Mouse (Mus musculus) midbrain, embryonic 15.5 days (tissue): Measurements from ENCODE around the gene Hnrnpul1. TPM values are rescaled to one million over a fixed set of nuclear protein-coding genes. Genes with fewer than 3 reads are reported as not detected.

Experiments used
- ATAC-seq: fragments of 200-750 bp; cut with Nextera tagmentation; replicated peaks from 2 replicates; pipeline ENCODE4 v1.8.0; 2017; ENCODE audit warnings: moderate TSS enrichment
- H3K27ac ChIP-seq: fragments of 300-500 bp; sonication (generic); 2 replicates; pipeline ENCODE4 v1.5.1; 2015; ENCODE audit warnings: mild to moderate bottlenecking, inconsistent platforms
- H3K27me3 ChIP-seq: fragments of 300-500 bp; sonication (generic); replicated peaks from 2 replicates; pipeline ENCODE4 v1.6.1; 2015; ENCODE audit warnings: inconsistent platforms
- H3K36me3 ChIP-seq: fragments of 300-500 bp; sonication (generic); replicated peaks from 2 replicates; pipeline ENCODE4 v1.6.1; 2015; ENCODE audit warnings: inconsistent platforms
- H3K4me1 ChIP-seq: fragments of 300-500 bp; sonication (generic); 2 replicates; pipeline ENCODE4 v1.6.1; 2015; ENCODE audit warnings: inconsistent platforms
- H3K4me2 ChIP-seq: fragments of 300-500 bp; sonication (generic); 2 replicates; pipeline ENCODE4 v1.6.1; 2015; ENCODE audit warnings: inconsistent platforms, mild to moderate bottlenecking, moderate library complexity
- H3K4me3 ChIP-seq: fragments of 300-500 bp; sonication (generic); 2 replicates; pipeline ENCODE4 v1.5.1; 2015; ENCODE audit warnings: mild to moderate bottlenecking, inconsistent platforms
- H3K9ac ChIP-seq: fragments of 300-500 bp; sonication (generic); 2 replicates; pipeline ENCODE4 v1.6.1; 2015; ENCODE audit warnings: mild to moderate bottlenecking, inconsistent platforms
- H3K9me3 ChIP-seq: fragments of 300-500 bp; sonication (generic); 2 replicates; pipeline ENCODE4 v1.6.1; 2016; ENCODE audit warnings: inconsistent platforms
- WGBS: fragments of 180-500 bp; shearing (Covaris S2); methylation state at CpG from one replicate; pipeline ENCODE4 v1.1.7; 2015; ENCODE audit warnings: mixed read lengths; 5-methylcytosine and 5-hydroxymethylcytosine counted together
- polyA plus RNA-seq: library from polyadenylated mRNA; unstranded; fragments of >200 nt; fragmentation: Nextera tagmentation; extraction: Ambion mirVana; gene quantifications from 2 replicates; pipeline ENCODE4 v1.2.1, GENCODE M21; 2015

Gene Hnrnpul1
- polyA plus RNA-seq, 1 experiment from 2014 or later = 44.4 TPM

DNA sequence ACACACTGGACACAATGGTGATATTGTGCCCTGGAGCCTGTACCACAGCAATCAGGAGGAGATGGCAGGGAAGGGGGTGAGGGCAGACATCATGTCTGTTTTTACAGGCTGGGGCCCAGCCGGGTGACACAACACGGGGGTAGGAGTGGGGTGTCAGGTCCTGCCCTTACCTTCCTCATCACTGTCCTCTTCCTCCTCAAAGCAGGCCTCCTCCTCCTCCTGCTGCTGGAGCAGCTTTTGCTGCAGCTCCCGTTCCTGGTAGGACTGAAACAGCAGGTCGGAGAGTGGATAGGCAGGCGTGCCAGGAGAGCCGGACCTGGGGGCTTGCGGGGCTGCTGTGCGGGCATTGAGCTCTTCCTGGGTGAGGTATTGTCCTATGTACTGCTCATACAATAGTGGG is 40.0 kb downstream of the Hnrnpul1 start:
- Histone ChIP-seq H3K4me3 (no peak overlapping the region), H3K4me2 (no peak overlapping the region), H3K27ac (no peak overlapping the region), H3K27me3 (no peaks in the 10 kb centered on the region), H3K4me1 (peaks cover 36% of the 10 kb centered on the region), H3K36me3 (peaks cover 30% of the 10 kb centered on the region), H3K9ac (no peak overlapping the region), H3K9me3 (no peaks in the 10 kb centered on the region)
- 96% methylated on average over 8 of the region's 8 CpGs for WGBS
- no peak for ATAC-seq

DNA sequence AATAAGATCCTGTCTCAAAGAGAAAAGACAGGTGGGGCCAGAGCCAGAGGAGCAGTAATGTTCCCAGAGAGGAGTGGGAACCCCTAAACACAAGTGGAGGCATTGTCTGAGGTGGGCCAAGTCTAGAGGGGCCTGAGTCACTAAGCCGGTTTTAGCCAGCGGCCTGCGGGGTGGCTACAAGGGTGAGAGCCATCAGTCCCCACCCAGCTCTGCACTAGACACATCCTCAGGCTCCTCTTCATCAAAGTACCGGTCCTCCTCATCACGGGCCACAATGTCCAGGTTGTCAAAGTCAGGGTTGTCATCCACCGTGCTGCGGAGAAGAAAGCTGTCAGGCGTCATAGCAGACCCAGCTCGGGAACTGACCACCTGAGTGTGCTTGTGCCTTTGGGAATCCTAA is 41.8 kb downstream of the Hnrnpul1 start:
- Histone ChIP-seq H3K4me1 (peaks cover 25% of the 10 kb centered on the region), H3K9me3 (no peaks in the 10 kb centered on the region), H3K27ac (no peak overlapping the region), H3K4me2 (no peak overlapping the region), H3K4me3 (no peak overlapping the region), H3K9ac (no peak overlapping the region), H3K27me3 (no peaks in the 10 kb centered on the region), H3K36me3 (peaks cover 30% of the 10 kb centered on the region)
- no peak for ATAC-seq
- 96% methylated on average over 9 of the region's 9 CpGs for WGBS

DNA sequence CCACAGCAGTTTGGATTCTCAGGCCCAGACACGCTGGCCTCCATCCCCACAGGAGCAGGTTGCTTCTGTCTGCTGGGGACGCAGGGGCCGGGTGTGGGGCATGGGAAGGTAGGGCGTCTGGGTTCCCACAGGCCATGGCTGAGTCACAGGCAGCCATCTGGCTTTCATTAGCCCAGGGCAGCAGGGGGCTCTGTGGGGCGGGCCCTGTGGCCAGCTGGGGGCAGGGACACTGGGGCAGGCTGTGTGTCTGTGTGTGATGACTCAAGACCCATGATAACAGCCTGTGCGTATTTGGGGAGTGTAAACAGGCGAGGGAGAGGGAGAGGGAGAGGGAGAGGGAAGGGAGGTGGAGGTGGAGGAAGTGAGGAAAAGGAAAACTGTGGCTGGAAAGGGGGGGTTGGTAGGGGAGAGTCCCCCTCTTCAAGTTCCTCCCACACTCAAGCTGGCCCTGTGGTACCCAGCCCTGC is 42.8 kb downstream of the Hnrnpul1 start:
- Histone ChIP-seq H3K4me1 (peaks cover 17% of the 10 kb centered on the region), H3K9me3 (no peaks in the 10 kb centered on the region), H3K27me3 (no peaks in the 10 kb centered on the region), H3K4me2 (no peak overlapping the region), H3K9ac (no peak overlapping the region), H3K4me3 (no peak overlapping the region), H3K36me3 (peaks cover 30% of the 10 kb centered on the region), H3K27ac (no peak overlapping the region)
- WGBS = 32% methylated on average over 7 of the region's 7 CpGs
- ATAC-seq = 0 out of 2 replicates have a peak, but pooled peaks have one; percentile 15

DNA sequence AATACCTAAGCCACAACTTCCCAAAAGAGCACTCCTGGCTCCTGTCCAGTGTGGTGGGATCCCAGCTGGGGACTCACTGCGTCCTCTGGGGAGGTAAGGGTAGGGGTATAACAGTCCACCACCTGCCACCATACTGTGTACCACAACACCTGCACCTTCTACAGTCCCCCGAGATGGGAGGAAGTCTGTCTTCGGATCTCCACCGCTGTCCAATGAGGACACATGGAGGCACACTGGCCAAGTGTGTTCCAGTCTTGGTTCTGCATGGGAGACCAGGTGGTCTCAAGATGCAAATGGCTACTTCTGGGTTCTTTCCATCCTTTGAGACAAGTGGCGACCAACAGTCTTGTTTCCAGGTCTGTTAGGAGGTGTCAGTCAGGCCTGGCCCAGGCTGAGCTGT is 43.4 kb downstream of the Hnrnpul1 start:
- no peak overlapping the region for H3K9ac ChIP-seq
- H3K4me1 ChIP-seq = peaks cover 17% of the 10 kb centered on the region
- H3K27me3 ChIP-seq = no peaks in the 10 kb centered on the region
- H3K9me3 ChIP-seq = no peaks in the 10 kb centered on the region
- no peak for ATAC-seq
- WGBS = 60% methylated on average over 5 of the region's 5 CpGs
- peaks cover 29% of the 10 kb centered on the region for H3K36me3 ChIP-seq
- H3K27ac ChIP-seq = no peak overlapping the region
- no peak overlapping the region for H3K4me3 ChIP-seq
- H3K4me2 ChIP-seq = no peak overlapping the region

DNA sequence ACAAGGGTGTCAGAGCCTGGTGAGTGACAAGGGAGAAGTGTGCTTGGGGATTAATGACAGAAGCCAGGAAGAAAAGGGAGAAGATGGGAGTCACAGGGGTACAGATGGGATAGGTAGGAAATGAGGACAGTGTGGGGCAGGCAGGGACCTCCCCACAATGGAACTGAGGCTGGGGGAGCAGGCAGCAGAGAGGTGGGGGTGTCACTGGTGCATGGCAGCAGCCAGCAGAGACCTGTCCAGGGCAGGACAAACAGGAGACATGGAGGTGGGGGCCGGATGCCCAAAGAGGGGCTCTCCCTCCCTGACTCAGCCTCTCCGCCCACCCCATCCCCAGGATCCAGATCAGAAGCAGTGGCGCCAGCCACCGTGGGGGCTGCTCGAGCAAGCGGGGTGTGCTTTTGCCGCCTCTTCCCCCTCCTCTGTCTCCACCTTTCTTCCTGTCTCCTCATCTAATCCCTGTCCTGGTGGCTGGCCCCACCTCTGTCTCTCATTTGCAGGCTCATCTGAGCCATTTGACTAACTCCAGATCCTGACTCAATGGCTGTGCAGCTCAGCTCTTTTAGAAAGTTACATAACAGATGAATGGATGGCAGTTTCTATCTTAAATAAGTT is 43.9 kb downstream of the Hnrnpul1 start:
- H3K4me2 ChIP-seq = peak overlapping the region; percentile 8; the same call in 1 of the 2 replicates
- H3K9ac ChIP-seq = peak overlapping the region; percentile 34; the same call in 1 of the 2 replicates
- 7% methylated on average over 6 of the region's 7 CpGs for WGBS
- H3K9me3 ChIP-seq = no peaks in the 10 kb centered on the region
- no peaks in the 10 kb centered on the region for H3K27me3 ChIP-seq
- peaks cover 17% of the 10 kb centered on the region for H3K4me1 ChIP-seq
- peak; percentile 28; the same call in 1 of the 2 replicates for ATAC-seq
- H3K4me3 ChIP-seq = no peak overlapping the region
- H3K27ac ChIP-seq = no peak overlapping the region
- H3K36me3 ChIP-seq = peaks cover 24% of the 10 kb centered on the region

DNA sequence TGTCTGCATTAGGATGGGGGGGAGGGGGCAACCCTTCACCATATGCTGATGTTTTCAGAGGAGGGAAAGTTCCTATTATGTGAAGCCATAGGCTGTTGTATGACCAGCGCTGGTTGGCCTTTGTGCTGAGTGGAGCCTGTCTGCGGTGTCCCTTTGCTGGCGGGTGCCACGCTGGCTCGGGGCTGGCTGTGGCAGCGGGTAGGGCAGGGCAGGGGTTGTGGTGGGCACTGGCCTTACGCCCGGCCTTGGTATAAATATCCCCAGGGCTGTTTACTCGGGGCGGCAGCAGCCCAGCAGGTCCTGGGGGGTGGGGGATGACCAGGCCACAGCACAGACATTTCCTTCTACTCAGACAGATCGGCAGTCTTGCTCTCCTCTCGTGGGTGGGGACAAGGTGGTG is 44.6 kb downstream of the Hnrnpul1 start:
- Histone ChIP-seq H3K27me3 (no peaks in the 10 kb centered on the region), H3K9me3 (no peaks in the 10 kb centered on the region), H3K9ac (peak overlapping the region; percentile 34), H3K36me3 (peaks cover 17% of the 10 kb centered on the region), H3K4me3 (no peak overlapping the region), H3K4me1 (peaks cover 20% of the 10 kb centered on the region), H3K27ac (no peak overlapping the region), H3K4me2 (no peak overlapping the region)
- 17% methylated on average over 12 of the region's 12 CpGs for WGBS
- ATAC-seq = peak; percentile 7; the same call in 1 of the 2 replicates

DNA sequence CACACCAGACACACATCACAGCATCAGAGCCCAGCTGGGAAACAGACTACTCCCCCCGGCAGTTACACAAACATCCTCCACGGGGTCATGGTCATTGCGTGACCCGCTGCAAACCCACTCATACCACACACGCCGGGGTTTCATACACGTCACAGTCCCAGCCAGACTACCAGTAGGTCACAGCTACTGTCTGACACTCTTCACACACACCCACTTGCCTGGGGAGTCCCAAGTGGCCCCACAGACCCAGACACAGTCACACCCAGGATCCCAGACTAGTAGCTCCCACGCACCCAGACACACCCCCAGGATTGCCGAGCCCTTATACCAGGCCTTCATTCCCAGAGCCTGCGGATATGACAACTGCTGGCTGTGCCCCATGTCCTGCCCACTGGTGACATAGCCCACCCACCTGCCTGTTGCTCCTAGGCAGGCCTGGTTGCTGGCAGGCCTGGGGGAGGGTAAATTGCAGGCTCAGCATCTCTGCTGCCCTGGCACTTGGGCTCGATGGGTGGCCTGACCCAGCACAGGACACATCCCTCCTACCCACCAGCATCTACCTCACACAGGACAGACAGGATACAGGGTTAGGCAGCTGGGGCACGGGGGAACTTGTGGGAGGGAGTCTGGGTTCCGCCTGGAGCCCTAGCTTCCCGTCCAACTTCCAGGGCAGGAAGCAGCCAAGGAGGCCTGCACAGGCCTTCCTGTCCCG is 46.8 kb downstream of the Hnrnpul1 start:
- H3K4me2 ChIP-seq = no peak overlapping the region
- no peak for ATAC-seq
- no peak overlapping the region for H3K4me3 ChIP-seq
- peaks cover 10% of the 10 kb centered on the region; the same call in 1 of the 2 replicates for H3K27me3 ChIP-seq
- no peaks in the 10 kb centered on the region for H3K9me3 ChIP-seq
- no peaks in the 10 kb centered on the region for H3K36me3 ChIP-seq
- H3K4me1 ChIP-seq = peaks cover 31% of the 10 kb centered on the region
- WGBS = 73% methylated on average over 15 of the region's 15 CpGs
- no peak overlapping the region for H3K9ac ChIP-seq
- H3K27ac ChIP-seq = peak overlapping the region; percentile 38; the same call in 1 of the 2 replicates

DNA sequence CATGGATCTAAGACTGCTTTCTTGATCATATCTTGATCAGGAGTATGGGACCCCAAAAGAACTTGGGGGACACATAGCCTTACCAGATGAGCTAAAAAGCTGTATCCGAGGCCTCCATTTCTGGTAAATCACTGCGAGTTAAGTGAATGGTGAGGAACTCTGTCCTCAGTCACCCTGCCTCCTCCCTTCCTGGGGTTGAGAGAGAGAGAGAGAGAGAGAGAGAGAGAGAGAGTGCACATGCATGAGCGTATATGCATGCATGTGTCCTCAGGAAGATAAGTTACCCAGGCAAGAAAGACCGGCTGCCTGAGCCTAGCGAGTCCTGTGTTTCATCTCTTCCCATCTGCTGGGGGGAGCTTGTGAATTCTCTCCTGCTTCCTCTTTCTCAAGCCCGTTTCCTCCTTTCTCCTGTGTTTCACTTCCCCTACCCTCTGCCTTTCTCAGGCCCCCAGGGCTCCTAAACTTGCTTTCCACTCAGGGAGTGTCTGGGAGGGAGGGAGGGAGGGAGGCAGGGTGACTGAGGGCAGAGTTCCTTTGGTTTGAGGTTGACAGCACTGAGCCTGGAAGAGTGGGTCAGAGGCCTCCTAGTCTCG is 47.9 kb downstream of the Hnrnpul1 start:
- Histone ChIP-seq H3K4me1 (peaks cover 31% of the 10 kb centered on the region), H3K4me2 (no peak overlapping the region), H3K4me3 (no peak overlapping the region), H3K27ac (no peak overlapping the region), H3K27me3 (peaks cover 10% of the 10 kb centered on the region; the same call in 1 of the 2 replicates), H3K9me3 (no peaks in the 10 kb centered on the region), H3K36me3 (no peaks in the 10 kb centered on the region), H3K9ac (no peak overlapping the region)
- 71% methylated on average over 7 of the region's 7 CpGs for WGBS
- ATAC-seq = no peak

DNA sequence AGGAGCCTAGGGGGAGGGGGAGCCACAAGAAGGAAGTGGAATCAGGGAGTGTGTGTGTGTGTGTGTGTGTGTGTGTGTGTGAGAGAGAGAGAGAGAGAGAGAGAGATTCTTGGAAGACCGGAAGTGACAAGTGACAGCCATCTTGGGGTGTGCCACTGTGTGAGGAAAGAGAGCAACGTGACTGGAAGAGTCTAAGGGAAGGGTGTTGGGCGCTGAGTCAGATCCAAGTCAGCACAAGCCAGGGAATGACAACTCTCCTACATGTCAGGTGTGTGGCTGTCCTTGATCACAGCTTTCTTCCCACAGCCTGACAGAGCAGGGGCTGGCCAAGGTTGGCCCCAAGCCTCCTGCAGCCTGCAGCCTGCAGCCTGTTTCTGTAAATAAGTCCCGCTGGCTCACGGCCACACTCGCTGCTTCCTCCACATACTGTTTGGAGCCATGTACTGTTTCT is 48.7 kb downstream of the Hnrnpul1 start:
- Histone ChIP-seq H3K27ac (no peak overlapping the region), H3K36me3 (no peaks in the 10 kb centered on the region), H3K9me3 (no peaks in the 10 kb centered on the region), H3K27me3 (peaks cover 10% of the 10 kb centered on the region; the same call in 1 of the 2 replicates), H3K4me1 (peaks cover 26% of the 10 kb centered on the region), H3K4me3 (no peak overlapping the region), H3K9ac (no peak overlapping the region), H3K4me2 (no peak overlapping the region)
- WGBS = 69% methylated on average over 6 of the region's 6 CpGs
- ATAC-seq = no peak

DNA sequence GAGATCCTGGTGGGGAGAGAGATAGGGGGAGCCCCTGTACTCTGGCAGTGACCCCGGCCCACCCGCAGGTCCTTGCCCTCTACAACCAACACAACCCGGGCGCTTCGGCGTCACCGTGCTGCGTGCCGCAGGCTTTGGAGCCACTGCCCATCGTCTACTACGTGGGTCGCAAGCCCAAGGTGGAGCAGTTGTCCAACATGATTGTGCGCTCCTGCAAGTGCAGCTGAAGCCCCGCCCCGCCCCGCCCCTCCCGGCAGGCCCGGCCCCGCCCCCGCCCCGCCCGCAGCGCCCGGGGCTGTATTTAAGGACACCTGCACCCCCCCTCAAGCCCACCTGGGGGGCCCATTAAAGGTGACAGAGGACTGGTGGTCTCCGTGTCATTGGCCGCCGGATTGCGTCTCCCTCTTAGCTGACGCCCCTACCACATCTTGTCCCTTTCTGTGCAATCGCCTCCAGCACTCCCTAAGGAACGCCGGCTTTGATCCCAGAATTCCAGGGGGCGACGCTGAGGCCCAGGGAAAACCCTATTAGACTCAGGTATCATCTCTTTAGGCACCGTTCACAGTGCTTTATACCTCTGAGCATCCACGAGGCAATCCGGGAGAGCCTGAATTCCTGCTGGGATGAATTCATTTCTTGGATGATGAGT is 49.7 kb downstream of the Hnrnpul1 start:
- peak overlapping the region; percentile 72 for H3K4me2 ChIP-seq
- WGBS = 6% methylated on average over 33 of the region's 37 CpGs
- H3K9ac ChIP-seq = peak overlapping the region; percentile 35
- H3K27ac ChIP-seq = no peak overlapping the region
- ATAC-seq = peak; percentile 52
- H3K27me3 ChIP-seq = peaks cover 10% of the 10 kb centered on the region; the same call in 1 of the 2 replicates
- H3K36me3 ChIP-seq = no peaks in the 10 kb centered on the region
- H3K9me3 ChIP-seq = no peaks in the 10 kb centered on the region
- peak overlapping the region; percentile 39 for H3K4me3 ChIP-seq
- H3K4me1 ChIP-seq = peaks cover 17% of the 10 kb centered on the region

DNA sequence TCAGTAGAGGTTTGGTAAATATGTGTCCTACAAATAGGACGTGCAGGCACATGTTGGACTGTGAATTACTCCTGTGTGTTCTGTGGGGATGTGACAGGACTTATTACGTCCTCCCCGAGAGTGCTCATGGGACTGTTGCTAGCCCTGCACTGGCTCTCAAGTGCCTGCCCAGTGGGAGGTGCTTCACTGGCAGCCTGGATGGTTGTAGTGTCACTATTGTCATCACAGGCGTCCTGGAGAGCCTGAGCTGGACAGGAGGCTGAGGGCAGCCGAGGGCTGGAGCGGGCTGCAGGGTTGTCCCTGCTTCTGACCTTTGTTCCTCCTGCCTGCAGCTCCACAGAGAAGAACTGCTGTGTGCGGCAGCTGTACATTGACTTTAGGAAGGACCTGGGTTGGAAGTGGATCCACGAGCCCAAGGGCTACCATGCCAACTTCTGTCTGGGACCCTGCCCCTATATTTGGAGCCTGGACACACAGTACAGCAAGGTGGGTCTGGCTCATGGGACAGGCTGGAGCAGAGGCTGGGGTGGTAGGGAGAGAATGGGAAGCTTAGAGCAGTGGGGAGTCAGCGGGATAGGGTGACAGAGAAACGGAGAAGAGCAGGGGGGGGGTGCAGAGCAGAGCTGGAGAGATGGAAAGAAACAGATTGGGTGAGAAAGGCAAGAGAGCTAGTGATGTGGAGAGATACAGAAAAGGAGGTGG is 50.6 kb downstream of the Hnrnpul1 start:
- Histone ChIP-seq H3K9me3 (no peaks in the 10 kb centered on the region), H3K4me3 (peak overlapping the region; percentile 39), H3K27ac (no peak overlapping the region), H3K9ac (no peak overlapping the region), H3K4me2 (peak overlapping the region; percentile 72), H3K27me3 (peaks cover 10% of the 10 kb centered on the region; the same call in 1 of the 2 replicates), H3K36me3 (no peaks in the 10 kb centered on the region), H3K4me1 (peaks cover 14% of the 10 kb centered on the region)
- WGBS = 20% methylated on average over 10 of the region's 10 CpGs
- ATAC-seq = peak; percentile 53
